Mouse (Mus musculus) hindbrain, embryonic 14.5 days (tissue): ENCODE measurements around the gene Lrmda. TPM values are rescaled to one million over a fixed set of nuclear protein-coding genes. Genes with fewer than 3 reads are reported as not detected.

ENCODE experiments used
- ATAC-seq: fragments of 200-750 bp; cut with Nextera tagmentation; 2 replicates; pipeline ENCODE4 v1.8.0; 2017; ENCODE audit warnings: moderate number of reproducible peaks, mild to moderate bottlenecking, moderate TSS enrichment, moderate library complexity; ENCODE audit not compliant: low FRiP score
- DNase-seq: peaks from one replicate; pipeline ENCODE4 v3.0.0-alpha.2; 2015; ENCODE audit warnings: low spot score
- H3K27ac ChIP-seq: fragments of 300-500 bp; sonication (generic); 2 replicates; pipeline ENCODE4 v1.5.1; 2014; ENCODE audit warnings: mild to moderate bottlenecking, moderate library complexity
- H3K27me3 ChIP-seq: fragments of 300-500 bp; sonication (generic); 2 replicates; pipeline ENCODE4 v1.6.1; 2014; ENCODE audit warnings: mild to moderate bottlenecking, low read length, mixed read lengths; ENCODE audit not compliant: control insufficient read depth, insufficient read depth
- H3K36me3 ChIP-seq: fragments of 300-500 bp; sonication (generic); replicated peaks from 2 replicates; pipeline ENCODE4 v1.6.1; 2014; ENCODE audit not compliant: control insufficient read depth, insufficient read depth
- H3K4me1 ChIP-seq: fragments of 300-500 bp; sonication (generic); replicated peaks from 2 replicates; pipeline ENCODE4 v1.6.1; 2014; ENCODE audit warnings: antibody characterized with exemption, low read length, mixed read lengths; ENCODE audit not compliant: control insufficient read depth, insufficient read depth
- H3K4me2 ChIP-seq: fragments of 300-500 bp; sonication (generic); replicated peaks from 2 replicates; pipeline ENCODE4 v1.6.1; 2014; ENCODE audit warnings: mild to moderate bottlenecking, moderate library complexity
- H3K4me3 ChIP-seq: fragments of 300-500 bp; sonication (generic); replicated peaks from 2 replicates; pipeline ENCODE4 v1.5.1; 2014; ENCODE audit warnings: mild to moderate bottlenecking, low read length
- H3K9ac ChIP-seq: fragments of 300-500 bp; sonication (generic); 2 replicates; pipeline ENCODE4 v1.6.1; 2014
- H3K9me3 ChIP-seq: fragments of 300-500 bp; sonication (generic); 2 replicates; pipeline ENCODE4 v1.6.1; 2016; ENCODE audit warnings: low read length; ENCODE audit not compliant: control insufficient read depth
- WGBS: fragments of 180-500 bp; shearing (Covaris S2); extraction: QIAGEN DNeasy Blood & Tissue Kit; methylation state at CpG from one replicate; pipeline ENCODE4 v1.1.7; 2014; 5-methylcytosine and 5-hydroxymethylcytosine counted together
- polyA plus RNA-seq: library from polyadenylated mRNA; unstranded; fragments of >200 nt; fragmentation: Nextera tagmentation; extraction: Ambion mirVana; gene quantifications from 2 replicates; pipeline ENCODE4 v1.2.1, GENCODE M21; 2014

The Lrmda gene
- polyA plus RNA-seq, 1 experiment from 2014 or later, result 0.64 TPM

- no peak overlapping the region for H3K4me3 ChIP-seq
- H3K4me2 ChIP-seq, result no peak overlapping the region
- no peaks in the 10 kb centered on the region for H3K9me3 ChIP-seq
- H3K27ac ChIP-seq, result no peak overlapping the region
- no peak for ATAC-seq
- H3K4me1 ChIP-seq, result peaks cover 15% of the 10 kb centered on the region
- H3K36me3 ChIP-seq, result no peaks in the 10 kb centered on the region
- no peak for DNase-seq
- 15% methylated on average over 6 of the region's 6 CpGs for WGBS
- H3K27me3 ChIP-seq, result 0 out of 2 replicates have a peak, but pooled peaks cover 5% of the 10 kb centered on the region
- H3K9ac ChIP-seq, result no peak overlapping the region
These were observed 793.3 kb downstream of the Lrmda start for GRCm38 (mm10) chr14:22812824-22813223.

- no peak overlapping the region for H3K4me3 ChIP-seq
- no peak overlapping the region for H3K27ac ChIP-seq
- no peak overlapping the region for H3K4me2 ChIP-seq
- 0 out of 2 replicates have a peak, but pooled peaks cover 5% of the 10 kb centered on the region for H3K27me3 ChIP-seq
- H3K36me3 ChIP-seq, result no peaks in the 10 kb centered on the region
- H3K4me1 ChIP-seq, result peaks cover 11% of the 10 kb centered on the region; the same call in 1 of the 2 replicates
- 11% methylated on average over 7 of the region's 7 CpGs for WGBS
- no peak overlapping the region for H3K9ac ChIP-seq
- no peaks in the 10 kb centered on the region for H3K9me3 ChIP-seq
- no peak for DNase-seq
- no peak for ATAC-seq
These were observed 793.9 kb downstream of the Lrmda start for GRCm38 (mm10) chr14:22813389-22813788.

- no peak overlapping the region for H3K27ac ChIP-seq
- no peak overlapping the region for H3K4me2 ChIP-seq
- DNase-seq (no peak), ATAC-seq (no peak)
- WGBS, result 54% methylated on average over 9 of the region's 9 CpGs
- H3K9ac ChIP-seq, result no peak overlapping the region
- no peak overlapping the region for H3K4me3 ChIP-seq
- H3K9me3 ChIP-seq, result no peaks in the 10 kb centered on the region
- H3K27me3 ChIP-seq, result 0 out of 2 replicates have a peak, but pooled peaks cover 5% of the 10 kb centered on the region
- no peaks in the 10 kb centered on the region for H3K36me3 ChIP-seq
- H3K4me1 ChIP-seq, result 0 out of 2 replicates have a peak, but pooled peaks cover 6% of the 10 kb centered on the region
These were observed 795.4 kb downstream of the Lrmda start for GRCm38 (mm10) chr14:22814811-22815345.

- no peaks in the 10 kb centered on the region for H3K9me3 ChIP-seq
- H3K4me3 ChIP-seq, result no peak overlapping the region
- no peaks in the 10 kb centered on the region for H3K36me3 ChIP-seq
- H3K4me1 ChIP-seq, result 0 out of 2 replicates have a peak, but pooled peaks cover 6% of the 10 kb centered on the region
- no peak overlapping the region for H3K27ac ChIP-seq
- H3K9ac ChIP-seq, result no peak overlapping the region
- 0 out of 2 replicates have a peak, but pooled peaks cover 5% of the 10 kb centered on the region for H3K27me3 ChIP-seq
- ATAC-seq (no peak), DNase-seq (no peak)
- 72% methylated on average over 6 of the region's 6 CpGs for WGBS
- H3K4me2 ChIP-seq, result no peak overlapping the region
These were observed 798.1 kb downstream of the Lrmda start for GRCm38 (mm10) chr14:22817346-22818201.

GRCm38 (mm10) chr14:22818202-22818530, 798.7 kb downstream of the Lrmda start:
- Histone ChIP-seq H3K27me3 (0 out of 2 replicates have a peak, but pooled peaks cover 5% of the 10 kb centered on the region), H3K4me3 (no peak overlapping the region), H3K4me1 (0 out of 2 replicates have a peak, but pooled peaks cover 6% of the 10 kb centered on the region), H3K27ac (no peak overlapping the region), H3K4me2 (no peak overlapping the region), H3K9me3 (no peaks in the 10 kb centered on the region), H3K9ac (no peak overlapping the region), H3K36me3 (no peaks in the 10 kb centered on the region)
- 71% methylated on average over 3 of the region's 3 CpGs for whole genome bisulfite sequencing
- ATAC-seq, result no peak
- DNase-seq, result no peak

GRCm38 (mm10) chr14:22822942-22823341, 803.4 kb downstream of the Lrmda start:
- ATAC-seq, result no peak
- 77% methylated on average over 3 of the region's 3 CpGs for WGBS
- no peak overlapping the region for H3K4me2 ChIP-seq

GRCm38 (mm10) chr14:22826825-22827224, 807.3 kb downstream of the Lrmda start:
- WGBS, result 83% methylated on average over 3 of the region's 3 CpGs
- ATAC-seq, result no peak

More at GRCm38 (mm10) chr14:22822942-22823341, 803.4 kb downstream of the Lrmda start:
- H3K36me3 ChIP-seq, result no peaks in the 10 kb centered on the region
- no peaks in the 10 kb centered on the region for H3K27me3 ChIP-seq
- no peak overlapping the region for H3K27ac ChIP-seq
- no peaks in the 10 kb centered on the region for H3K9me3 ChIP-seq
- DNase-seq, result no peak
- H3K4me3 ChIP-seq, result no peak overlapping the region
- no peak overlapping the region for H3K9ac ChIP-seq
- H3K4me1 ChIP-seq, result no peaks in the 10 kb centered on the region

GRCm38 (mm10) chr14:22837058-22837457, 817.5 kb downstream of the Lrmda start:
- no peaks in the 10 kb centered on the region for H3K9me3 ChIP-seq
- H3K27ac ChIP-seq, result no peak overlapping the region
- DNase-seq (no peak), ATAC-seq (no peak)
- no peaks in the 10 kb centered on the region for H3K4me1 ChIP-seq
- H3K9ac ChIP-seq, result no peak overlapping the region
- H3K4me3 ChIP-seq, result no peak overlapping the region
- H3K27me3 ChIP-seq, result no peaks in the 10 kb centered on the region
- no peaks in the 10 kb centered on the region for H3K36me3 ChIP-seq
- H3K4me2 ChIP-seq, result no peak overlapping the region

More at GRCm38 (mm10) chr14:22826825-22827224, 807.3 kb downstream of the Lrmda start:
- Histone ChIP-seq H3K27me3 (no peaks in the 10 kb centered on the region), H3K4me1 (no peaks in the 10 kb centered on the region), H3K36me3 (no peaks in the 10 kb centered on the region), H3K4me2 (no peak overlapping the region), H3K9me3 (no peaks in the 10 kb centered on the region), H3K9ac (no peak overlapping the region), H3K27ac (no peak overlapping the region), H3K4me3 (no peak overlapping the region)
- DNase-seq, result no peak

GRCm38 (mm10) chr14:22841136-22841535, 821.6 kb downstream of the Lrmda start:
- WGBS, result 97% methylated on average over 4 of the region's 4 CpGs
- Histone ChIP-seq H3K9ac (no peak overlapping the region), H3K36me3 (no peaks in the 10 kb centered on the region), H3K4me3 (no peak overlapping the region), H3K4me2 (no peak overlapping the region), H3K4me1 (no peaks in the 10 kb centered on the region), H3K27ac (no peak overlapping the region), H3K27me3 (no peaks in the 10 kb centered on the region), H3K9me3 (no peaks in the 10 kb centered on the region)
- ATAC-seq, result no peak
- no peak for DNase-seq
